Mouse (Mus musculus) hindlimb bud, embryonic 11.5 days (tissue): ENCODE data around the gene Zfp760.
"Not testable (repeated sequence)": the region's sequence is repeated elsewhere in the genome, so short reads cannot be mapped to it uniquely, and the experiment has no call there.

ENCODE experiments used
- DNase-seq: peaks from one replicate; pipeline ENCODE4 v3.0.0-alpha.2; 2012; ENCODE audit warnings: low read depth, low spot score; ENCODE audit errors: extremely low spot score

Gene Zfp760

DNA sequence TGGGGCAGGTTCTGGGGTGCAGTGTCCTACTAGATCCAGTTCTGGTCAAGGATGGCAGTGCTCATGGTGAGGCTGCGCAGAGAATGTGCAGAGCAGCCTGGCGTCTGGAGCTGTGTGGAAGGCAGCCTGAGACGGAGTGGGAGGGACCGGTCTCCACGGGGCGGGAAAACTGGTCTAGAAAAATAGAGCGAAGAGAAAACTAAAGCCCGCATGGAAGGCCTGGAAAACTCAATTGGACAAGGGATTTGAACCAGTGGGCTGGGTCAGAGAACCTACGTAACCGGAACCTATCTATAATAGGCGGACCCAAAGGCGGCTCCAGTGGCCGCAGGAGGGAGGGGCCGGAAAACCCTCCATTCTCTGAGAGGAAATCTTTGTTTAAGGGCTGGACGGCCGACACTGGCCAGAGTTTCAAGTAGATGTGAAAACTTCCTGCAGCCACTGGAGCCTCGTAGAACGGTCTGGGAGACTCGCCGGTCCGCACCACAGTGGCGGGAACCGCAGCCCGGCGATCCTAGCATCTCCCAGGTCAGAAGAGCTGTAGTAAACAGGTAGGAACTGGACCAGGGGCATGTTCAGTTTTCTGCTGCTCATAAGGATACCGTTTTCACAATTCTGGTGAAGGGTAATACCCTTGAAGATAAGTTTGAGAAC, at the start of gene Zfp760:
TSS of gene Zfp760 (plus strand) at position 399 of the 654 bp plus-strand sequence.
- DNase-seq, result peak; percentile 77

DNA sequence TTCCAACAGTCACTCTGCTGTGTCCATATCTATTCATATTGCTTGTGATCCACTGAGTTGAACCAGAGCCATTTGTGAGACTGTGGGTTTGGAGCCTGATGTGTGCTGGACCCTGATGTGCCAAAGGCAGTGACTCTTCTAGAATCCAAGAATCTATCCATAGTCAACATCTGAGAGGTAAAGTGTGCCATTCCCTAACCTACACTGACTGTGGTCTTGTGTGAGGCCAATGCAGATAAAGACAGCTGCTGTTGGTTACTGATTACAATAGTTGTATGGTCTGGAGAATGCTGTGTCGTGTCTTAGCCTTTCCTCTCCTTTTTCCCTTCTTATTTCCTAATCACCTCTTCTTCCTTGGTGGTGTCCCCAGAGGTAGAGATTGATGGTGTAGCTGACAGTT, 28.7 kb upstream of the Zfp760 start:
- not testable (repeated sequence) for DNase-seq

- peak; percentile 63 for DNase-seq
Observed at GRCm38 (mm10) chr17:21679273-21680018, 28.1 kb upstream of the Zfp760 start.

GRCm38 (mm10) chr17:21680019-21680376, 27.5 kb upstream of the Zfp760 start:
- not testable (repeated sequence) for DNase-seq

DNA sequence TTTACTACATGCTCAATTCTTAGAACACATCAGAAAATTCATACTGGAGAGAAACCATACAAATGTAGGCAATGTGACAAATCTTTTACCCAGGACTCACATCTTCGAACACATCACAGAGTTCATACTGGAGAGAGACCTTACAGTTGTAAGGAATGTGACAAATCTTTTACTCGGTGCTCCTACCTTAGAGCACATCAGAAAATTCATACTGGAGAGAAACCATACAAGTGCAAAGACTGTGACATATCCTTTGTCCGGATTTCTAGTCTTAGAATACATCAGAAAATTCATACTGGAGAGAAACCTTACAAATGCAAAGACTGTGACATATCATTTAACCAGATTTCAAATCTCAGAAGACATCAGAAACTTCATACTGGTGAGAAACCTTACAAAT, 16.0 kb upstream of the Zfp760 start, which contains the start of gene Gm10226:
TSS of gene Gm10226 (plus strand) at position 301 of the 400 bp plus-strand sequence.
- DNase-seq, result no peak

GRCm38 (mm10) chr17:21693342-21693741, 14.2 kb upstream of the Zfp760 start:
- no peak for DNase-seq

DNA sequence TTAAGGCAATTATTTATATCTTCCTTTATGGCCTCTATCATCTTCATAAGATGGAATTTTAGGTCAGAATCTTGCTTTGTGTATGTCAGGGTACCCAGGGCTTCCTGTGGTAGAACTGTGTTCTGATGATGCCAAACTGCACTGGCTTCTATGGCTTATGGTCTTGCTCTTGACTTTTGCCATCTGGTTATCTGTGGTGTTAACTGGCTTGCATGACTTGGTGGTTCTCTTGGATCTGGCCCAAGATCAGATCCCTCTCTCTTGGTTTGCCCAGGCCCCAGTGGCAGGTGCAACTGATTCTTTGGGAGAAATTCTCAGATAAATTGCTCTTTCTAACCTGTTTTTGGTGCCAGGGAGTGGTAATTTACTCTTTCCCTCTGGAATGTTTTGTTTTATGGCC, 11.5 kb upstream of the Zfp760 start:
- no peak for DNase-seq

DNA sequence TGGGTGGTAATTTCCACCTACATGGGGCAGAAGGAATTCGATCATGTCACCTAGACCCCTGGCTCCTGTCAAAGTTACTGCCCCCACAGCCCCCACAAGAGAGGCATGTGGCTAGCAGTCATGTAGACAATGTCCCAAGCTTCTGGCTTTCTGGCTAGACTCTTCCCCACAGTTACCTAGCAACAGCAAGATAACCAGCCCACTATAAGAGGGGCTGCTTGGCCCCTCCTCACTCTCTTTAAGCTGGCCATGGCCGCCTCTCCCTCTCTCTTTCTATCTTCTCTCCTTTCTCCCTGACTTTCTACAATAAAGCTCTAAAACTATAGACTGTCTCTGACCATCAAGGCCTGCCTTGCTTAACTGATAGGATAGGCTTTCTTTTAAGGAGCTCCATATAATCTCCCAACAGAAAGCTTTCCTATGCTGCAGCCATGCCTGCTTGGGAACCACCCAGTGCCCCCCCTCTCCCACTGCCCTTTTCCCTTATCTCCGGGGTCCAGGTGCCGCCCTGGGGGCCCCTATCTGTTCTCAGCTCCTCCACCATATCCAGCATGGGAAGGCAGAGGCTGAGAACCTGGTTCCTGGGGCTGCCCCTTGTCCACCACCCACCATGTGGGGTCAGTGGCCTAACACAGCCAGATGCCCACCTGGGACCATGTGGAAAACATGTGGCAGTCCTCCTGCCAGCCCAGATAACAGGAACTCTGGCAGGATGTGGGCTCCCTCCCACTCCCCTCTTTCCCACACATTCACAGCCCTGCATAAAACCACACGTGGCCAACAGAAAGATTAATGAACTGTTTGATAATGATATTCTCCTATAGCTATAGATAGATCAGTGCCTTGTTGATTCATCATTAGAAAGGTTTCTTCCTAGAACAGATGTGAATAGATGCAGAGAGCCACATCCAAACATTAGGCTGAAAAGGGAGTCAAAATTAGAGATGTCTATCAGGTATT, 5.0 kb upstream of the Zfp760 start:
- no peak for DNase-seq

GRCm38 (mm10) chr17:21703414-21703813, 4.1 kb upstream of the Zfp760 start:
- no peak for DNase-seq

DNA sequence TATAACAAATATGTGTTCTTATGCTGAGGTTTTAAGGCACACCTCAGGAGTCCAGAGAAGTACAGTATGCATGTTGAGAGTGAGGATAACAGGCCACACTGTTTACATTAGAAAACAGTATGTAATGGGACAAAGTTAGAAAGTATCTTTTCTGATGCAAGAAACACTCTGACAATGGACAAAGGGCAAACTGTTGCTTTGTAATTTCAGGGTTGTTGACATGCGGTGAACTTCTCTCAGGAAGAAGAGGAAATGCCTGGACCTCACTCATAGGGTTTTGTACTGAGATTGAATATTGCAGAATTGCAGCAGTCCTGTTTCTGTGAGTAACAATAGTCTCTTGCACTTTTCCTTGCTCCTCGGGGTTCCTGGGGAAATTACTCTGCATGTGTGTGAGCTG, 860 bp downstream of the Zfp760 start:
- peak; percentile 10 for DNase-seq

GRCm38 (mm10) chr17:21730495-21730894, 23.0 kb downstream of the Zfp760 start, which contains the start of gene Zfp229:
Gene Zfp229, plus strand, starts transcription at chr17:21730795.
- DNase-seq, result not testable (repeated sequence)

DNA sequence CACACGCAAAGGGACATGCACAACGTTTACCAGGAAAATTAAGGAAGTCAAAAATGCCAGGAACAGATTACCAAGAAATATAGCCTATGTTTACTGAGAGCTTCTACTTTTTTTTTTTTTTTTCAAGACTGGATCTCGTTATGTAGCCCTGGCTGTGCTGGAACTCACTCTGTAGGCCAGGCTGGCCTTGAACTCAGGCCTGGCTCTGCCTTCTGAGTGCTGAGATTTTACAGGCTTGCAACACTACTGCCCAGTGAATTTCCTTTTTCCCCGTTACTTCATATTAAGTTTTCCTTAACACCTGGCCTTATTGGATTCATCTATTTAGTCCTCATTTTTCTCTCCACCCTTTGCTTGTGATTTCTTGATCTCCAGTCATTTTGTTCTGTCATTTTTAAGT, 25.5 kb downstream of the Zfp760 start:
- DNase-seq, result no peak

DNA sequence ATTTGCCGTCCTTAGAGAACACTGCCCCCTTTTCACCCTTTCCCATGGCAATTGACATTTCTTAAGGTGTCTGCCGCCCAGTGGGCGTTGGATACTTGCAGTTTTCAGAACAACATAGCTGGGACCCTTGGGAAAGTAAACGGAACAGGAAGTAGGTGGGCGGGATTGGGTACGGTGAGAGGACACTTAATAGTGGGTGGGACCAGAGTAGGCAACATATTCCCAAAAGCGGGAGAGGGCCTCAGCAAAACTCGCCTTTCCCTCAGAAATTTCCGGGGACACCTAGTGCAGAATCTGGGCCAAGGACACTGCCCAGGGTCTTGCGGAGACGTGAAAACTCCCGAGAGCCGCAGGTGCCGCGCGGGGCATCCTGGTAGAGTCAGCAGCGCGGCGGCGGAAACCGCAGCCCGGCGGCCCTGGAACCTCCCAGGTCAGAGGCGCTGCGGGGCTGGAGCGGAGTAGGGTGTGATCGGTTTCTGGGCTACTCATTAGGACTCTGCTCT, 26.0 kb downstream of the Zfp760 start:
- peak; percentile 66 for DNase-seq

DNA sequence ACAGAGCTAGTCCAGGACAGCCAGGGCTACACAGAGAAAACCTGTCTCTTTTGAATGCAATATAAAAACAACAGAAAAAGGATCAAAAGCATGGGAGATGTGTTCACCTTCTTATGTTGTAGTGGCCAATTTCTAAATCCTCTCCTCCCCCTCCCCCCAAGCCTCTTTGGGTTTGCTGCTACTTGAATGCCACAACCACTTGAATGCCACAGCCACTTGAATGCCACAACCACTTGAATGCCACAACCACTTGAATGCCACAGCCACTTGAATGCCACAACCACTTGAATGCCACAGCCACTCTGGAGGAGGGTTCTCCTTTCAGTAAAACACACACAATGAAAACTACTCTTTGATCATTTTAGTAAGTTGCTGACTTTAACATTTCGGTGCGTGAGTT, 45.2 kb downstream of the Zfp760 start:
- DNase-seq, result no peak

- no peak for DNase-seq
Observed at GRCm38 (mm10) chr17:21753342-21754208, 46.0 kb downstream of the Zfp760 start.

- no peak for DNase-seq
Observed at GRCm38 (mm10) chr17:21770336-21770735, 62.8 kb downstream of the Zfp760 start.
